Mouse (Mus musculus): ENCODE measurements around the gene Epgn.

GRCm38 (mm10) chr5:91074450-91074950 is 47.2 kb downstream of the Epgn start, which contains the start of gene Ereg:
- TF ChIP-seq GATA1 (IDR thresholded peaks at IDR 0.05; ENCODE audit: borderline replicate concordance, low read length) = no peak
- TF ChIP-seq CTCF (IDR thresholded peaks at IDR 0.05; ENCODE audit: low read depth, low read length) = no peak
